Mouse (Mus musculus): Measurements from ENCODE around the gene Rit1.
"Not testable (repeated sequence)": the region's sequence is repeated elsewhere in the genome, so short reads cannot be mapped to it uniquely, and the experiment has no call there.

The Rit1 gene

DNA sequence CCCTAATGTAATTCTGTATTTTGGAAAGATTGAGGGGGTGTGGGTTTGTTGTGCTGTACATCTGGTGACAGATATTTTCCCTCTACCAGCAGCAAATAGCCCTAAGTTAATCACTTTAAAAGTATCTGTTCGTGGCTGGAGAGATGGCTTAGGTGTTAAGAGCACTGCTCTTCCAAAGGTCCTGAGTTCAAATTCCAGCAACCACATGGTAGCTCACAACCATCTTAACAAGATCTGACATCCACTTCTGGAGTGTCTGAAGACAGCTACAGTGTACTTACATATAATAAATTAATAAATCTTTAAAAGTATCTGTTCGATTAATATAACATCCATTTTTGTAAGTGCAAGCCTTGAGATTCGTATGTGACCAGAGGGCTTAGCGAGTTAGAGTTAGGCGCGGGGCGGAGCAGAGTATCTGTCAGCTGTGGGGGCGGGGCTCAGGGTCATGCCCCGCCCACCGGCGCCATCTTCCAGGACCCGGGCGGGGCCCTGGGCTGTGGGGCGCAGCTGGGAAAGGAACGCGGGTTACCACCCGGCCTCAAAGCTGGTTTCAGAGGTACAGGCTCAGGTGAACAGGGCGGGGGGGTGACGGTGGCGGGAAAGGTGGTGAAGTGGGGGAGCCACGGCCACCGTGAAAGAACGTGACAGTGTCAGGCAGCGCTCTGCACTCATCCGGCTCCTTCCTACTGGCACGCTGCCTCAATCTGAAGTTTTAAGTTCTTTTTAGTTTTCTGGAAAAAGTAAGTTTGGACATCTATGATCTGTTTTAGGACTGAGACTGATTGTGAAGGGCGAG lies at the start of gene Rit1:
Gene Rit1 (plus strand): TSS at position 440 of the 799 bp plus-strand sequence.
- peak; percentile 78 to 86 for DNase-seq

DNA sequence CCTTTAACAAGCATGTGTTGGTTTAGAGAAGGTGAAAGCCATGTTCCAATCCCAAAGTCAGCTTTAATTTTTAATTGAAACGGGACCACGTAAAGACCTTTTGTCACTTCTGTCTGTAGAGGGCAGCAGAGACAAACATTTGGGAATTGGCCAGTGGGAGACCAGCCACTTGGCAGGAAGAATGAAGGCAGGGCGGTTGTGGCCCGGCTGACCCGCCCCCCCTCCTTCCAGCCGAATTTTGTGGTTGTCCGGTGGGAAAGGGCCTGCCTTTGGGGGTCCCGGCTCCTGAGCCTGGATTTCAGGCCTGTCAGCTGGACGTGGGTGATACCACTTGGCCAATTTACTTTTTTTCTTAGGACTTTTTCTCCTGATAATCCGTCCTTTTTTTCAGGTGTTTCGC lies 39.2 kb upstream of the Rit1 start:
- peak; percentile 80 to 82 for DNase-seq

DNA sequence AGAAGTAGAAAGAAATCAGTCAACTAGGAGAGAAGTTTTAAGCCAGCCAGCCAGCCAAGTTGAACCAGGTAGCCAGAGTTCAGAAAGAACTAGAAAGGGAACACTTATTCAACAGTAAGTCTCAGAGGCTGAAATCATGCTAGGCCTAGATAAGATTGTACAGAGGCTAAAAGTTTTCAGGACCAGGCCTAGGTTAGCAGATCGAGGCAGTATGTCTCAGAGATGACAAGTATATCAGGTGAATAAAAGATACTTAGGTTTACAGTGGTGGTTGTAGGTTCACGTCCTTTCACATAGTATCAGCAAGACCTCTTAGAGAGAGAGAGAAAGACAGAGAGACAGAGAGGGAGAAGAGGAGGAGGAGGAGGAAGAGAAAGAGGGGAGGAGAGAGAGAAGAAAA lies 32.8 kb upstream of the Rit1 start:
- DNase-seq, result no peak

DNA sequence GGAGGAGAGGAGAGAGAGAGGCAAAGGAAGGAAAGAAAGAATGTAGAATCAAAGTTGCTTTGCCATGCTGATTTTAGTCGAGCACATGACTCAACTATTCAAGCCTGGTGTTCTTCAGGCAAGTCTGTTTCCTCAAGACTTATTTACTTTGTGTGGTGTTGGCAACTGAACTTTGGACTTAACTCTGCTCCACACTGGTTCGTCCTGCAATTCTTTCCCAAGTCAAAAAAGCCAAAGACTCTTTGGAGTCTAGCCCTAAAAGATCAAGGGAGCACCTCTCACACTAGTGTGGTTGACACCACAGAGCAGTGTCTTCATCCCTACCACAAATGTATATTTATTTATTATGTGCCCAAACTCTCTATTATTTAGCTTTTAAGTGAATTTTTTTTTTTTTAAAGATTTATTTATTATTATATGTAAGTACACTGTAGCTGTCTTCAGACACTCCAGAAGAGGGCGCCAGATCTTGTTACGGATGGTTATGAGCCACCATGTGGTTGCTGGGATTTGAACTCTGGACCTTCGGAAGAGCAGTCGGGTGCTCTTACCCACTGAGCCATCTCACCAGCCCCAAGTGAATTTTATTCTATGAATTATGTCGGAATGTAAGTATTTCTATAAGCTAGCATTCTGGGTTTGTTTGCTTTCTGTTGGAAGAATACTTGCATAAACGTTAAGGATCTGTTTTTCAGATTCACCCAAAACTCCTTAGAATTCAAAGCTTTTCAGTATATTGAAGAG lies 32.2 kb upstream of the Rit1 start:
- no peak for DNase-seq

DNA sequence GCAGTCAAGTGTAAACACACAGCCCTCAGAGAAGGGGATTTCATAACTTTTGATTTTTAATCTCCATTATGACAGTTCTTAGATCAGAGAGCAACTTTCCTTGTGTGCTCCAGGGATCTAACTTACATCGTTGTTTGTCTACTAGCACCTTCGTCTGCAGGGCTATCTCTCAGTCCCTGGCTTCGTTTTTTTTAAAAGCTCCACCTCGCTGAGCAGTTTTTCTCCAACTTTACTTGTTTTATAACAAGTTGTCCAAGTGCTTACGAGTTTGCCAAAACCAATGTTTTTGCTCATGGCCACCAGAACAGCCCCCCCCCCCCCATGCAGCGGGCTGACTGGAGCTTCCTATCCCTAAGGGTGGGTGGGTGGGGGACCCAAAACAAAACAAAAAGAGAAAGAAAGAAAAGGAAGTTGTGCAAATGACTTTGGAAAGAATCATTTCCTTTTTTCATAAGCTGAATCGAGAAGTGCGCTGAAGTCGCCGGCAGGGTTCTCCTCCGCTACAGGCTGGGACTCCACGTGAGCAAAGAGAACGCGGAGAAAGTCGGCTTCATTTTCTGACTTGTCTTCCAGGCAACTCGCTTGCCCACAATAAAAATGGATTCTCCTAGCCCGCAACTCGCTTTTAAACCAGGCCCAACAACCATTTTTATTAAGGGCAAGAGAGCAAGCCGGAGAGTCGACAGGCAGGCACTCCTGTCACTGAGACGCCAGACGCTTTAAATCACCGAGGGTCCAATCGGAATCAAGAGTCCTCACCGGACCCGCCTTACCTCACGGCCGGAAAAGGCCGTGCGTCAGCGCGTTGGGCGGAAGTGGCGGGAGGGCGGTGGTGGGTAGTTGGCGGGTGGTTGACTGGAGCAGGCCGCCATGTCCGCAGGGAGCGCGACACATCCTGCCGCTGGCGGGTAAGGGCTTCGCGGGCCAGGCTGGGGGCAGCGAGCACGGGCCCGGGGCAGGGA lies 31.4 kb upstream of the Rit1 start, which contains the start of gene Khdc4:
Gene Khdc4 (plus strand): TSS at position 824 of the 962 bp plus-strand sequence.
- peak; percentile 95 to 98 for DNase-seq

DNA sequence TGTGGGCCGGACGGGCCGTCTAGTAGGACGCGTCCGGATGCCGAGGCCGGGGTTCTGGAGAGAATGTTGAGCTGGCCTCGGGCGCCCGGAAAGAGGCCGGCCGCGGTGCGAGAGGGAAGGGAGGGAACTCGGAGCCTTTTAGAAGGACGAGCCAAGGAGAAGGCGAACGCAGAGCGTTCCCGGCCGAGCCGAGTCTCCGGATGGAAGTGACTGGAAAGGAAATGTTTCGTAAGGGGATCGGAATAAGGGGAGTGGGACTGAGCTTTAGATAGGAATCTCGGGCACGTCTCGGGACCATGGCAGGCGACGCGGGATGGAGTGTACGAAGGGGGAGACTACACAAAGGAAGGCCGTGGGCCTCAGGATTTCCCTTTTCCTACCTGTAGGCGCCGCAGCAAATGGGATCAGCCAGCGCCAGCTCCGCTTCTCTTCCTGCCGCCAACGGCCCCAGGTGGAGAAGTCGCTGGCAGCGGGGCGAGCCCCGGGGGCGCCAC lies 30.6 kb upstream of the Rit1 start:
- DNase-seq, result peak; percentile 56 to 61

DNA sequence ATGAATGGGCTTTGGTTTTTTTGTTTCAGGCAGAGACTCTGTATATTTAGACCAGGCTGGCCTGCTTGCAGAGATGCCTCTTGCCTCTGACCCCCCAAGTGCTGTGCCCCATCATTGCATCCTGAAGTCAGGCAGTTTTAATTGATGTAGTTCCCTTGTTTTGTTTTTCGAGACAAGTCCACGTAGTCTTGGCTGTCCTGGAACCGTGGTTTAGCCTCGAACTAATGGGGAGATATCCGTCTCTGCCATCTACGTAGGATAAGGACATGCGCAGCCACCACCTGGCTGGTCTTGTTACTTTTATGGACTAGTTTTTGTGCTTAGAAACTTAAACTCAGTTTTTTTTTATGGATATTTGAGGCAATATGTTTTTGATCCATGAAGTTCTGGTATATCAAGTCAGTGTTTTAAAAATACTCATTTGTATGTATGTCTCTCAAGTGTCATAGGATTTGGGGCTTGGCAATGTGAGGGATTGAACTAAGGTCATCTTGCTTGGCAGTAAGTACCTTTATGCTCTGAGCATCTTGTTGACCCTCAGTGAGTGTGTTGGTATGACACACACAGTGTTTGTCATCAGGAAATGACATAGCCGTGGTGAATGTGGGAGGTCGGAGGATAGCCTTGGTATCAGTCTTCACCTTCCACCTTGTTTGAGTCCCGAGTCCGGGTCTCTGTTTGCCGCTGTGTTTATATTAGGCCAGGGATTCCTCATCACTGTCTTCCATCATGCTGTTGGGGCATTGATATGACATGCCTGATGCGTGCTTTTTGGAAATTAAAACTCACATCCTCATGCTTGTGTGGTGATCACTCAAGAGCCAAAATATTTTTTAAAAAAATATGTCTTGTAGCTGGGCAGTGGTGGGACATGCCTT lies 29.7 kb upstream of the Rit1 start:
- DNase-seq, result peak in 1 of 2 experiments; percentile 8

DNA sequence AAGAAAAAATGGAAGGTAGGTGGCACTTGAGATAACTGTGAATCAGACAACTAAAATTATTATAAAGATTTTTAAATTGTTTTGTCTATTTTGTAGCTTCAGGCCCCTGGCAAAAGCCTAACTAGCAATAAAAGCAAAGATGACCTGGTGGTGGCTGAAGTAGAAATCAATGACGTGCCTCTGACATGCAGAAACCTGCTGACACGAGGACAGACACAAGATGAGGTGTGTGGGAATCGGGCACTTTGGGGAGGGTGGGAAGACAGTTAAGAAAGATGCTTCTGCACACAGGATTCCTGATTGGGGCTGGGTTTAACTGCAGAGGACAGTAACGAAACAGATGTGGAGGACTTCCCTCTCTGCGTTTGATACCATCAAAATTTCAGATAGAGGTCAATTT lies 27.6 kb upstream of the Rit1 start:
- no peak for DNase-seq

DNA sequence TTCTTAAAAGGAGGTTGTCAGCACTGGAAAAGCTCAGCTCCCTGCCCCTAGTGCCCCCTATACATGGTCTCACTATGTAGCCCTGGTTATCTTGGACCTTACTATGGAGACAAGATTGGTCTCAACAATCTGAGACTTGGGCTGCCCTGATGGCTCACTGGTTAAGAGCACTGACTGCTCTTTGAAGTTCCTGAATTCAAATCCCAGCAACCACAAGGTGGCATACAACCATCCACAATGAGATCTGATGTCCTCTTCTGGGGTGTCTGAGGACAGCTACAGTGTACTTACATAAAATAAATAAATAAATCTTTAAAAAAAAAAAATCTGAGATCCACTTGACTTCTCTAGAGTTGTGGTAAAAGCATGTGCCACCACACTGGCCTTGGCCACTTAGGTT lies 21.1 kb upstream of the Rit1 start:
- no peak for DNase-seq

DNA sequence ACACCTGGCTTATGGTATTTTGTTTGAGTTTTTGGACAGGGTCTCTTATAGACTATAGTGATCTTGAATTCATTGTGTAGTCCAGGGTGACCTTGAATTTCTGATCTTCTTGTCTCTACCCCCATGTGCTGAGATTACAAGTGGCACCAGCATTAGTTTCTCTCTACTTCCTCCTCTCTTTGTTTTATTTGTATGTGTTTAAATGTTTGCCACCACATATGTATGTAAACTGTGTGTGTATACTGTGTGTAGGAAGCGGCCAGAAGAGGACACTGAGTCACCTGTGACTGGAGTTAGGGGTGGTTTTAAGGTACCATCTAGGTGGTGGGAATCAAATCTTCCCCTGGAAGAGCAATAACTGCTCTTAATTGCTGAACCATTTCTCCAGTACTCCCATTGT lies 18.6 kb upstream of the Rit1 start:
- DNase-seq, result no peak

DNA sequence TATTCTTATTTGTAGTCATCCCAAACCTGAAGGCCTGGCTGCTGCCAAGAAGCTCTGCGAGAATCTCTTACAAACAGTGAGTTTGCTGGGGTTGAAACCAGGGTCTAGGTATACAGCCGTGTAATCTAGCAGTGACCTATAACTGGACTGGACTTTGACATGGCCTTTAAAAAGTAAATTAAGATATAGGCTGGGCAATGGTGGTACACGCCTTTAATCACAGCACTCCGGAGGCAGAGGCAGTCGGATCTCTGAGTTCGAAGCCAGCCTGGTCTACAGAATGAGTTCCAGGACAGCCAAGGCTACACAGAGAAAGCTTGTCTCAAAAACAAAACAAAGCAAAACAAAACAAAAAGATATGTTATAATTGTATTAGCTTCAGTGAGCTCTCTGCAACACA lies 17.8 kb upstream of the Rit1 start:
- no peak for DNase-seq

DNA sequence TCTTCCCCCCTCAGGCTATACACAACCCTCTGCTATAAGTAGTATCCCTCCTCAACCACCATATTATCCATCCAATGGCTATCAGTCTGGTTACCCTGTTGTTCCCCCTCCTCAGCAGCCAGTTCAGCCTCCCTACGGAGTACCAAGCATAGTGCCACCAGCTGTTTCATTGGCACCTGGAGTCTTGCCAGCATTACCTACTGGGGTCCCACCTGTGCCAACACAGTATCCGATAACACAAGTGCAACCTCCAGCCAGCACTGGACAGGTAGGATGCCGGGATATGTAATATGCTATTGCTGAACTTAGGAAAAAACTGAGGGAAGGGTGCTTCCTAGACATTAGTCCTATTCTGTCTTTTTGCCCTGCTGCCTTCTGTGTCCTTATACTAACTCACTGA lies 16.4 kb upstream of the Rit1 start:
- DNase-seq, result no peak

DNA sequence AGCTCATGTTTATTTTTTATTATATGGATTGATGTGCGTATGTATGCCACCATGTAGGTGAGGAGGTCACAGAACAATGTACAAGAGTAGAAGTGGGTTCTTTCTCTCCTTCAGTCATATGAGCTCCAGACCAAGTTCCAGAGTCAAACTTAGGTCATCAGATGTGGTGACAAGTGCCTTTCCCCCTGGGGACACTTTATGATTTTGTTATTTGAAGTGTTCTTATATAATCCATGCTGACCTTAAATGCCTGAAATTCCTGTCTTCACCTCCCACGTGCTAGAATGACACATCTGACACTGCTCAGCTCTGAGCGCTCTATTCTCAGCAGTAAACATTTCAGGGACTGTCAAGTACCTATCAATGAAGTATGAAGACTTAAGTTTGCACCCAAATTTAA lies 15.4 kb upstream of the Rit1 start:
- no peak for DNase-seq

DNA sequence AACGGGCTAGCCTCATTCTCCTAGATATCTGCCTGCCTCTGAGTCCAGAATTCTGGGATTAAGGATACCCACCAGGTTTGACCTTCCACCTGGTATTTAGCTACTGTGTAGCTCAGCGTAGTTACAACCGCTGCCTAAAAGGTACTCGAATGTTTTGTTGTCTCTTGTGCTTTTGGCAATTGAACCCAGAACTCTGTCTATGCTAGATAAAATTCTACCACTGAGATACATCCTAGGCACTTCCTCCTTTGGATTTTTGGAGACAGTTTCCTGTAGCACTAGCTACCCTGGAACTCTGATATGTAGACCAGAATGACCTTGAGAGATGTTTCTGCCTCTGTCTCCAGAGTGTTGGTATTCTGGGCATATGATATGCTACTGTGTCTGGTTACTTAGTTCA lies 2.9 kb upstream of the Rit1 start:
- no peak for DNase-seq

DNA sequence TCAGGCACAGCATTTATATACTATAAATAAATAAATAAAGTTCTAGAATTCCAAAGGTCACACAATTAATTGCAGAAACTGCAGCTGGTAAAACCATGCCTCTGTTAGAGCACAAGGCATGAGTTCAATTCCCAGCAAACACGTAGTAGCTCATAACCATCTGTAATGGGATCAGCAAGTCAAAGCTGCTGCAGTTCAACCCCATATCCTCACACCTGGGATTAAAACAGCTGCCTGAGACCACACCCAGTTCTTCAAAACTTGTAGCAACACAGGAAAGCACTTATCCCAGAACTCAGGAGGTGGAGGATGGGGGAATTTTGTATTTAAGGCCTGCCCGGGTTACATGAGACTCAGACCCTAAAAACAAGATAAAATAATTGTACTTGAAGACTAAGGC lies 1.9 kb upstream of the Rit1 start:
- DNase-seq, result no peak

DNA sequence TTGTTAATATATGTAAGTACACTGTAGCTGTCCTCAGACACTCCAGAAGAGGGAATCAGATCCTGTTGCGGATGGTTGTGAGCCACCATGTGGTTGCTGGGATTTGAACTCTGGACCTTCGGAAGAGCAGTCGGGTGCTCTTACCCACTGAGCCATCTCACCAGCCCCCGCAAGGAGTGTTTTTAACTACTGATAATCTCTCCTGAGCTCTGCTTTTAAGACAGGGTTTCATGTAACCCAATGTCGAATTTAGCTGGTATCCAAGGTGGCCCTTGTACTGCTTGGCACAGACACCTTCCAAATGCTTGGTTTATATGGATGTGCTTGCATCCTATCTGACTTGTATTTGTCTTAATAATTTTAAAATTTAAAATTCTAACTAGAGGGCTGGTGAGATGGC lies 922 bp upstream of the Rit1 start:
- not testable (repeated sequence) for DNase-seq

DNA sequence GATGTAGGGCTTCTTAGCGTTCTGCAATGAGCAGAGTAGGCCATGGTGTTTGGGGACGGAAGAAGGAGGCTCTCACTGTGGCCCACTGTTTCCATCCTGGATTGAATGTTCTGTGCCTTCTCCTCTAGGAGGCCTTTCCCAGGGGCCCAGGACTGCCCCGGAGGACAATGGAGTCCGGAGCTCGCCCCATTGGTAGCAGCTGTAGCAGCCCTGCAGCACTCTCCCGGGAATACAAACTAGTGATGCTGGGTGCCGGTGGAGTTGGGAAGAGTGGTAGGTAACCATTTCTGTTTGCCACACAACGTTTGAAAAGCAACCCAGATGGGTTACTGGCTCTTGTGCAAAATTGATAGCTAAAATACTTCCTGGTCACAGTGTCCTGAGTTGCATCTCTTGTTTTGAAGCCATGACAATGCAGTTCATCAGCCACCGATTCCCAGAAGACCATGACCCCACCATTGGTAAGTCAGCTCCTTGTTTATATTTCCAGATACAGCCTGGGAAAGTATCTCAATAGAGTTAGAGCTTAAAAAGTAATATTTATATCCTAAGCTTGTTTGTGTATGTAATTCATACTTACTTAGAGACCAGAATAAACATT lies 660 bp downstream of the Rit1 start:
- peak in 1 of 2 experiments; percentile 16 for DNase-seq

DNA sequence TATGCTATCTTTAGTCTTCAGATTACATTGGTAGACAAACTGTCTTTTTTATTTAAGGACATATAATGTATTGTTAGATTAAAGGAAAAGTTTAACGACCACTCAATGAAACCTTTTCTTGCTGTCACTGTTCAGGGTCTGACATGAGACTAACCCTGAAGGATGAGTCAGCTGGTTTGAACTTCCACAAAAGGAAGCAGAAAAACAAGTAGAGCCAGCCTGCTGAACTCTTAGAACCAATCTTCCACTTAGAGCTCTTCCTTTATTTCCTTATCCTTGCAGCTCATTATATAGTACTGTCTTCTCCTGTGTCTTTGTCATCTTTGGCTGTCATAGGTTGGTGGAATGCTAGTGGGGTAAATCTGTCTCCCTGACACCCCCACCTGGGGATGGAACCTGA lies 1.2 kb downstream of the Rit1 start:
- DNase-seq, result no peak

DNA sequence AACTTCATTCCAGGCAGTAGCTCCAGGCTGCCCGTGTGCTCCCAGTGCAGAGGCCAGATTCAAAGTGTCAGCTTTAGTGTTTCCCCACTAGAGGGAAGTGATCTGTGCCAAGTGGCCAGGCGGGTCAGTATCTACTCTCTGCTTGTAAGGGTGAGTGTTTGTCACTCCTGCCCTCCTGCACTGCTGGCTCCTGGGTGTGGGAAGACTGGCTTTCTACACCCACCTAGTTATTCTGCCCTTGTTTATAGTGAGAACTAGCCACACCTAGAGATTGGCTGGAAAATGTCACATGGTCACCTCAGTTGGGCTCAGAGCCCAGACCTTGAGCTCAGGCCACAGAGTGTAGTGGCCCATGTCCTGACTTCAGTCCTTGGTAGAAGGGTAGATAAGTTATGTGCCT lies 2.5 kb downstream of the Rit1 start:
- DNase-seq, result peak; percentile 43 to 50

DNA sequence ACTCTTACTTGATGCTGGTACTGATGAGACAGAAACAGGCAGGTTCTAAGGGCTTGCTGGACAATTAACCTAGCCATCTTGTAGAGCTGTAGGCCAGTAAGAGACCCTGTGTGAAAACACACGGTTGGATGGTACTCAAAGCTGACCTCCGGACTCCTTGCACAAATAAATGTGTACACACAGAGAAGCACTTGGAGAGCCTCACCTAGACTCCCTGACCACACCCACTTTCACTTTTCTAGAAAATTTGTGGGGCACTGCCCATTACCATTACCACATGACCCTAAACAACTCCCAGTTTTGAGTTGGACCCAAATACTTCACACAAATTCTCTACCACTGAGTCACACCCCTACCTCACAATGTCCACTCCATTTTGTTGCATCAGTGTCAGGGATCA lies 19.9 kb downstream of the Rit1 start:
- DNase-seq, result no peak

DNA sequence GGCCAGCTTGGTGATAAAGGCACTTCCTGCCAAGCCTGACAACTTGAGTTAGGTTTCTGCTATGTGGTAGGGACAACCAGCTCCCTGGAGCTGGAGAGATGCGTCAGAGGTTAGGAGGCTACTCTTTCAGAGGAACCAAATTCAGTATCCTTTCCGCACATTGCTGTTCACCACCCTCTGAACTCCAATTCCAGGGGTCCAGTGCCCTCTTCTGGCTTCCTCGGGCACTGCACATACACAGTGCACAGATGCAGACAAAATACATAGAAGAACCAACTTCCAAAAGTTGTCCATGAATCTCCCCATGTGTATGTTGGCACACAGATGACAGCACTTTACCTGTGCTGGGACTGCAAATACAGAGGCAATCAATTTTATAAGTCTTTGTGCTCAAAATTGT lies 22.0 kb downstream of the Rit1 start:
- DNase-seq, result peak; percentile 48 to 58

Measured in cerebellum, adult 18-20 months (tissue).